Mouse (Mus musculus) left cerebral cortex, adult 8-10 months (tissue): Measurements from ENCODE around the gene Wwc2. TPM values are rescaled to one million over a fixed set of nuclear protein-coding genes. Genes with fewer than 3 reads are reported as not detected.

Source experiments
- DNase-seq, 2 experiments: peaks; one replicate each; pipeline ENCODE4 v3.0.0; 2022; ENCODE audit warnings: low spot score in 2 of 2
- total RNA-seq, 4 experiments: library from RNA; stranded (reverse); gene quantifications; 2 replicates each; pipeline ENCODE4 v1.2.4; 2022

Wwc2 gene
- total RNA-seq, 4 experiments from 2014 or later = 24.4 to 25.9 (median 24.8) TPM

DNA sequence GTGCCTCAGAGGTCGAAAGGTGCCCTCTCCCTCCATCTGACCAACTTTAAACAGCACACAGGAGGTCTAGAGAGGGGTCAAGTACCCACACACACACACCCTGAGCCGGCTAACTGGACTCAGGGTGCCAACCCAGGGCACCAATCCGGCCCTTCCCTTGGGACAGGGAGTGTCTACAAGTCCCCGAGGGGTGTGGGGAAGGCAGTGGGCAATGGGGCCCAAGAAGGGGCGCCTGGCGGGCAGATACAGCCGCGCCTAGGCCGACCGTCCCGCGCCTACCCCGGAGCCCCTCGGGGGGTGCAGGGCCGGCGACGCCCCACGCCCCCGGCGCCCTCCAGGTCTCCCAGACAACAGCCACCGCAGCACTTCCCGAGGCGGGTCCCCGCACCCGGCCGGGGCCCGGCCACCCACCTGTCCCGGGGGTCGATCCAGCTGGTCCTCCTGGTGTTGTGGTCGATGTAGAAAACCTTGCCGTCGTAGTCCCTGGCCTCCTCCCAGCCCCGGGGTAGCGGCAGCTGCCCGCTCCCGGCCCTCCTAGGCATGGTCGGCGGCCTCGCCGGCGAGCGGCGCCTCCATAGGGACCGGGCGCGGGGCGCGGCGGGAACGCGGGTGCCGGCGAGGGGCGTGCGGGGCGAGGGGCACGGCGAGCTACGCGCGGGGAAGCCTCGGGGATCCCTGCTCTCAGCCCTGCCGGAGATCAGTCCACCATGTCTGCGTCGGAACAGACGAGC lies 904 bp downstream of the Wwc2 start:
- peak in 1 of 2 experiments; percentile 23 for DNase-seq

DNA sequence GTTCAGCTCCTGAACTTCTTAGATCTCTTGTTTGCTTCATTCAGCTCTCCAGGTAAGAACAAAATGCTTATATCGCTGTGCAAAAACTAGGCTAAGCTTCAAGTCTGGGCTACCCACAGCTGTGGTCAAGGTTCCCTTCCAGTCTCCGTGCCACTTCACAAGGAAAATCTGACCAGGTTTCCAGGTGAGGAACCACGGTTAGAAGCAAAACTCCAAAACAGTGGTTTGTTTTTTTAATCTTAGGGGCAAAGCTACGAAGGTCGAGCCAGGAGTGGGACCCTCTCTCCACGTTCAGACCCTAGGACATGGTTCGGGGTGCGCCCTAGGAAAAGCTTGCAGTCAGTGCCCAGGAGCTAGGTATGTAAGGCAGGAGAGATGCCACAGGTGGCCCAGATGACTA lies 1.5 kb downstream of the Wwc2 start:
- no peak for DNase-seq

DNA sequence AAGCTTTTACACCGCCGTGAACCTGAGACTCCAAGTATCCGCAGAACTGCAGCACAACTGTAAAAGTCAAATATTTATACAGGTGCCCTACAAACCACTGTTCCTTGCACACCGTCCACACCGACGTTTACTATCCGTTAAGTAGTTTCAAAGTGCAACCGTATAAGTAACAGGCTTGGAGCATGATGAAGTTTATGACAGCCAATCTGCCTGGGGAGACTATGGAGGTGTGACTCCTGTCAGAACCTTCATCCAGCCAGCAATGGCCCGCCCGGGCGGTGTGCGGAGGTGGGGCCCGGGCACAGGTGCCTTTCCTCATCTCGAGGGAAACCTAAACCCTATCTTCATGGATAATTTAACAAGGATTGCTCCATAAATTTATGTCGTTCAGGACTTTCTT lies 2.6 kb downstream of the Wwc2 start:
- no peak for DNase-seq

DNA sequence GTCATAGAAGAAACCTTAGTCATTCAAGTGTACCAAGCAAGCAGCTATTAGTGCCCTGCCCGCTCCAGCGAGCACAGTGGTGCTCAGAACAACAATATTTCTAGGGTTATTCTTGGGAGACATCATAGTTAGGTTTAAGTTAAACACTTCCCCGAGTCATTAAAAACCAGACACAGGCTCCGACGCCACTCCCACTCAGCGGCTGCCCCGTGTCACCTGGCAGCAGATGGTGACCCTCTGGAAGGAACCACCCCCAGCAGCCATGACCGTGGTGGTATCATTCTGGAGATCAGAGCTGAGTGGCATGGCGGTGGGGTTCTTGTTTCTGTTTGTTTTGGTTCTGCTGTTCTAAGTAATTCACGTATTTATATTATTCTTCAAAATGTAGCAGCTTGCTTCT lies 5.1 kb downstream of the Wwc2 start:
- DNase-seq = no peak

DNA sequence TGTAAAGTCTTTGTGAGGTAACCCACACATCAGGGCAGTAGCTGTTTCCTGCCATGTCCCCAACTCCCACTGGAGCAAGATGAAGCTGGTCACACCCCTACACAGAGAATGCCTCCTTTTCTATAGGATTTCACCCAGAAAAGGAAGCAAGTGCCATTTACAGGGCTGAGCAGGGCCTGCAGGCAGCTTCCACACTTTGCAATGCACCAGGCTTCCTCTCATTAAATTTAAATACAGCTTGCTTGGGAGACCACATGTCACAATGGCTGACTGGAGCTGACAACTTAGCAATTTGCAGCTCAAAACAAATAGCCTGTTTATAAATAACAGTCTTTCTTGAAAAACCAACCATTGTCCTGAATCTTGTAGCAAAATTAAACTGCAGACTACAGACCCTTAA lies 5.5 kb downstream of the Wwc2 start:
- no peak for DNase-seq

DNA sequence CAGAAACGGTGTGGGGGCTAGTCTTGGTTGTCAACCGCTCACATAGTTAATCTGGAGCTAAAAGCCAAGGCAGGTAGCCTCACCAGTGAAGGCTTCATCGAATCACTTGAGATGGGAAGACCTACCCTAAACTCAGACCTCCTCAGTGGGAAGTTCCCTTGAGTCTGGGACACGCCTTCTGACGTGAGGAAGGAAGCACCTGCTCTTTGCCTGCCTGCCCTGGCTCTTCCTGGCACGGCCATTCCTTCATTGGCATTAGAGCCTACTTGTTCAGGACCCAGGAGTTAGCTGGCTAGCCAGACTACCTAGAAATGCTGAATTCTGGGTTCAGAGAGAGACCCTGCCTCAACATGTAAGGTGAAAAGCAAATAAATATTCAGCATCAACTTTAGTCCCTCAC lies 9.6 kb downstream of the Wwc2 start:
- no peak for DNase-seq

DNA sequence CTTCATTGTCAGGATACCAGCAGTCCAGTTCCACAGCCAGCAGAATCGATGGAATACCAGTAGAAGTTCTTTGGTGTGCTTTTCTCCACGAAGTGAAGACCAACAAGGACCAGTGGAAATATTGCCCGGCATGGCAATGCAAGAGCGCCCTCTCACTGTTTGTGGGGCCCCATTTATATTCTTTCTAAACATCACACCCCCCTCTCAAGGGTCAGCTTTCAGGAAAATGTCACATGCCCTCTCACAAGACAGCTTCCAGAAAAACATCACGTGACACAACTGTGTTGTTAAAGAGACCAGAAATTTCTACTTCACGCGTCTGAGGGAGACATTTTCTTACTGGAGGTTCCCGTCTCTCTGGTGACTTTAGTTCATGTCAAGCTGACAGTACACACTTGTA lies 10.8 kb downstream of the Wwc2 start:
- DNase-seq = no peak

DNA sequence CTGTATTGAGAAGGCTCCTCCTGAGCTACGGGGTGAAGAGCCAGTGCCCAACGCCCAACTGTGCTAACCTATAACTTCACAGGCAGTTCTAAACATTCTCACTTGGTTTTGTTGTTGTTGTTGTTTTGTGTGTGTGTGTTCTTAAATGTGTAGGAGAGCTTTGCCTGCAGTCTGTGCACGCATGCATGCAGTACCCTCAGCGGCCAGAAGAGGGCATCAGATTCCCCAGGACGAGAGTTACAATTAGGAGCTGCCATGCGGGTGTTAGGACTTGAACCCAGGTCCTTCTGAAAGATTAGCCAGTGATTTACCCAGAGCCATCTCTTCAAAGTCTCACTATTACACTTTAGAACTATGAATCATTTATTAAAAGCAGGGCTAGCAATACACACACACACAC lies 12.0 kb downstream of the Wwc2 start:
- DNase-seq = no peak

DNA sequence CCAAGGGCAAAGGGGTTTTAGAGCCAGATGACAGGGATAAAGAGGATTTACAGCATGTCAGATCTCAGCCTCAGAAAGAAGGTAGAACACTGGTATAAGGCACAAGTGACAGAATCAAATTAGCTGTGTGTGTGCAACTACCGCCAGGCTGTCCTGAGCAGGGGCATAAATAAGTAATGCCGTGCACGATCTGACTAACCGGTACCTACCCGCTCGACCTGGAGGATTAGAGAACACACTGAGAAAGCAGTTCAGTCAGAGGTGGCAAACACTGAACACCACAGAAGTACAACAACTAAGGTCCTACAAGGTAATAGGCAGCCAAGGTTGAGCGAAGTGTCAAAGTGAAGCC lies 15.8 kb downstream of the Wwc2 start:
- no peak for DNase-seq

DNA sequence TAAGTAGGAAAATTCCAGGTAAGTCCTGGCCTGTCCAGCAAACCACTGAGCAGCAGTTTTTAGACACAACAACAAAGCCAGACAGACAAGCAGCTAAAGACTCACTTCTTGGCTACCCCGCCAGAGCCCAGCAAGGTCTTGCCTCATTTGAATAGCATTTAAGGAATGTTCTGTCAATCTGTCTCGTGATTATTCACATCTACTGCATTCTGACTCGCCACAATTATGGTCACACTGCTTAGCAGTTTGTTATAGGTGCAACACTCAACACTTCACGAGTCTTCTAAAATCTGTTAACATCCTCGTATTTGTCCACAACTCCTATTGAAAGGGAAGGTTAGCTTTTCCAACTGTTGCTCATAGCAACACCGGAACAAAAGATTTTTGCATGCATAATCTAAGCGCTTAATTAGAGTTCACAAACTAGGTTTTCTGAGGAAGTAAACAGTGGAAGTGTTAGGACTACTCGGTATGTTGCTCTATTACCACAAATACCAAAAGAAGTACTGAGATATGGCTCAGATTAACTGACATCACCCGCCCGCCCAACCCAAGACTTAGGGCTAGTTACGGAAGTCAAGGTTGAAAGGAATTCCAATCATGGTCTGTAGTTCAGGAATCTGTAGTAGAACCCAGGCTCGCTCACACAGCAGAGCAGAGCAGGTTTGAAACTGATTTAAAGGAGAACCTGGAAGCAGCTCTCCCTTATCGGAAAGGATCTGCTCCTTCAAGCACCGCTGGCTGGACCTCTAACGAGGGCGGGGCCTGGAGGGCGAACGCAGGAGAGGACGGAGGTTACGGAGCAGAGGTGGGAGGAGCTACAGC lies 16.4 kb downstream of the Wwc2 start:
- DNase-seq = no peak

DNA sequence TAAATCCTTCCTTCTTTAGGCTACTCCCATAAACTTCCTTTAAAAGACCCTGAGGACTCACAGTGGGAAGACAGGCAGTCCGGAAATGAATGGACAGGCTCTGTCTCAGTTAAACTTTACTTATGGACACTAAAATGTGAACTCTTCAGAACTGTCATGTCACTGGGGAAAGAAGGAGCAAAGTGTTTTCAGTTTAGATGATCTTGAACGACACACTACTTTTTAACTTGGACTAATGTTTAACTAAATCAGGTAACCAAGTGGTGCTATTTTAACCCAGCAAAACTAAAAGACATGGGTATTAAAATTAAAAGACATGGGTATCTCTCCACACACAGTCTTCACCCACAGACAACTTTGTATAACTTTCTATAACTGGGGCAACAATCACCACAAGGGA lies 19.6 kb downstream of the Wwc2 start:
- no peak for DNase-seq

DNA sequence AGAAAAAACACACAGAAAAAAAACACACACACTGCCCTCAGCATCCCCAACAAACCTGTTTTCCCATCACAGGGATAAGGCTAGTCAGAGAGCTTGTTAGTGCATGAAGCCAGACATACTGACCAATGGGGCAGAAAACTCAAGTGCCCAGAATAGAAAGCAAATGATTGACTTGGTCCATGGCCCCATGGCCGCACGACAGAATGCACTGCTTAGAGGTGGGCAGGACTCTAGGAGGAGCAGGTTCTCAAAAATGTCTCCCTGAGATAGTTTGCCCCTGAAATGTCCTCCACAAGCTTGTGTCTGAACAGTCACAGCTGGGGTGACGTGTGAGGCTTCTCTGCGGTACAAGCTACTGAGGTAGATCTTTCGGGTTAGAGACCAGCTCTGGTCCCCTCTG lies 20.1 kb downstream of the Wwc2 start:
- DNase-seq = no peak

DNA sequence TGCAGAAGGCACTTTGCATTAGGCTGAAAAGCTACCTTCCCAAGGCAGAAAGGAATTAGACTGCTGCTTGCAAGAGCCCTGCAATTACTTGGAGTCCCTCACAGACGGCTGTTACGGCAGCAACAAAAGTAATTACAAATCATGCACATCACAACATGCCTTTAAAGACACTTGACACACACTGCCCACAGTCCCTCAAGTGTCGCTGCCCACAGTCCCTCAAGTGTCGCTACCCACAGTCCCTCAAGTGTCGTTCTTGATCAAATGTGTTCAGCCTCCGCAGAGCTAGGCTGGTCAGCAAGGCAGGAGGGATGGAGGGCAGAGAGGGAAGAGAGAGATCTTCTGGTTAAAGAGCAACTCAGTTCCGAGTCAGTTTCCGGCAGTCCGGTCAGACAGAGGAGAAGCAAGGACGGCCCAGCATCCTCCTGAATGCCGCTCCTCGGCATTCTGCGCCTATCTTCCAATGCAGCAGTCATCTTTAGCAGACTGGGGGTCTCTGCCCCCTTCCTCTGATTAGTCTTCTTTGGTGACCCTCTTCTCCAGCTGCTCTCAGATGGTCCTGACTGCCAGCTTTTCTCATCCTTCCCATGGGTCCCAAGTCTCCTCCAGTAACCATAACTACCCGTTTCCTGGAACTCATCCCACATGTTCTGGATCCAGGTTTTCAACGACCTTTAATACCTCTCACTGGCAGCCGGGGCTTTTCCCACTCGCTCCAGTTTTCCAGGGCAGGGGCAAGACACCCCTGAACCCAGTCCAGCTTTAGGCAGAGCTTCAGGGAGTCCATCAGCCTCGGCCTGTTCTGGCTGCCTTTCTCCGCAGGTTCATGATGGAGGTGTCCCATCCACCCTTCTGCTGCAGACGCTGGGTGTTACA lies 23.4 kb downstream of the Wwc2 start:
- DNase-seq = no peak

DNA sequence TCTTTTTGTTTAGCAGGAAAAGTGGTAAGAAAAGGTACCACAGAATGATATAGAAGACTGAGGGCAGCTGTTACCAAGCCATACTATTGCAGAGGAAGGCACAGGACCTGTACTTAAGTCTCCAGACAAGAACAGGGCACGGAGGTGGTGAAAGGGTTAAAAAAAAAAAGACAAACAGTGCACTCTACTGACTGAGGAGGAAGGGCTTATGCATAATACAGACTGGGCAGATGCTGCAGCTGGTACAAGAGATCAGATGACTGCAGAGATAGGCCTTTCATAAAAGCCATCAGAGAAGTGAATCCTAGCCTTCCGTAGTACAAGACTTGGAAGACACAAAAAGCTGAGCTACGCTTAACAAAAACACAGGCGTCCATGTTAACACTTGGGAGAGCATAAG lies 28.2 kb downstream of the Wwc2 start:
- DNase-seq = no peak

DNA sequence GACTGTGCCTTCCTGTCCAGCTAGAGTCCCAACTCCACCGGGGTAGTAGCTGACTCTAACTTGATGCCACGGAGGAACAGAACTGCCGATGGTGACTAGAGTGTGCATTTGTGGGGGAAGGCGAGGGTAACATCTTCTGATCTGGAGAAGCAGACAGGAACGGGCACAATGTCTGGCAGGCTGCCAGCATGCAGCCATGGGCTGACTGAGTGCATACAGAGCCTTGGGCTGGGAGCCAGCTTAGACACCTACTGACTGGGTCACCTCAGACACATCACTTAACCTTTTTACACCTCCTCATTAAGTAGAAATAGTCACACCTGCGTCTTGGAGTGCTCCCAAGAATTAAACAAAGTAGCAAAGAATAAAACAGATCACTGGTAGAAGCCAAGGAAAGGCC lies 28.7 kb downstream of the Wwc2 start:
- DNase-seq = peak in 1 of 2 experiments; percentile 29

DNA sequence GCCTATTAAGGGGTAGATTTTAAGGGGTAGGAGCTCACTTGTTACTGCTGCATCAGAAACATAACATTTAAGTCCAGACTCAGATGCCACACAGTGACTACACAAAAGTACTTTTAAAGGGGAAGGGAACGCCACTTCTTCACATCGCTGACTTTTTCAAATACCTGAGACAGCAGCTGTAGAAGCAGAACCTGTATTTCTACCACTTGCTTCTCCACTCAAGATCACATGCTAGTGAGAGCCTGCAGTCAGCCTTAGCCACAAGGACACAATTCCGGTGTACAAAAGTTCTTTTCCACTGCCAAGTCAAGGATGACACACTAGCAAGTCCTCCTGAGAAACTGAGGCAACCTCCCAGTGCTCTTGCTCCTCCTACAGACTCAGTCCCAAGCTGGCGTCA lies 33.2 kb downstream of the Wwc2 start:
- no peak for DNase-seq

DNA sequence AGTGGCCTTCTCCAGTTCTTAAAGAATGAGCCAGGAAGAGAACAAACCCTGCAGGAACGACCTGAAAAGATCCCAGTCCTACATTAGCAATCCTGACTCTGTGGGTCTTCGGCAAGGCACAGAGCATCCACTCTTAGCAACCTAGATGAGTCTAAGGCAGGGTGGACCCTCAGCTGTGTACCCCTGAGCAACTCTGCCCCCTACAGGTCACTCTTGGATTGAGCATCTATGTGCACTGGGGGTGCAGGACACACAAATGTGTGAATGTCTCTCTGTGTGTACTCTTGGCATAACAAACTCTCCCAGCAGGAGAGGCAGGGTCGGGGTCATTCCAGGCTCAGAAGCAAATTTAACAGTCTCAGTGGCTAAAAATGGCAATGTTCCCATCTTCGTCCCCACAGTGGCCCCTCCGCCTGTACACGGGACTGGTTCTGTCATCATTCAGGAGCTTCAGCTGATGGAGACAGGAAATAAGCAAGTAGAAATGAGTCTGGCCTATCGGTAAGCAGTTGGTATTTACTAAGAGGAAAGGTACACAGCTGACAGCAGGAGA lies 39.3 kb downstream of the Wwc2 start:
- no peak for DNase-seq

DNA sequence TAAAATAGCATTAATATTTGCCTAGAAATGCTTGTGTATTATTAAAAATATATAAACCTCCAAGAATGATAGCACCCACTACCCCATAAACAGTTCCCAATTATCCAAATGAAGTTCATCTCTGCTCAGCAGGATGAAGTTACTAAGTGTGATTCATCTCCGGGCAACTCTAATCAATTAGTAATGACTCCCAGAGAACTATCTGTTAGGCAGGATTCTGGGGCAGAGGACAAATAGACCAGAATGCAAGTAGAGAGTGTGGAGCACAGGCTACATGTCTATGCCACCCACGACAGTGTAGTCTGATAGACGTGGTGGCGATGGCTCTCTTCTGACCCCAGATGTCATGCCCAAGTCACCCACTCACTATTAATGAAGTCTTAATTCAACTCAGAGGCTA lies 41.9 kb downstream of the Wwc2 start:
- no peak for DNase-seq

DNA sequence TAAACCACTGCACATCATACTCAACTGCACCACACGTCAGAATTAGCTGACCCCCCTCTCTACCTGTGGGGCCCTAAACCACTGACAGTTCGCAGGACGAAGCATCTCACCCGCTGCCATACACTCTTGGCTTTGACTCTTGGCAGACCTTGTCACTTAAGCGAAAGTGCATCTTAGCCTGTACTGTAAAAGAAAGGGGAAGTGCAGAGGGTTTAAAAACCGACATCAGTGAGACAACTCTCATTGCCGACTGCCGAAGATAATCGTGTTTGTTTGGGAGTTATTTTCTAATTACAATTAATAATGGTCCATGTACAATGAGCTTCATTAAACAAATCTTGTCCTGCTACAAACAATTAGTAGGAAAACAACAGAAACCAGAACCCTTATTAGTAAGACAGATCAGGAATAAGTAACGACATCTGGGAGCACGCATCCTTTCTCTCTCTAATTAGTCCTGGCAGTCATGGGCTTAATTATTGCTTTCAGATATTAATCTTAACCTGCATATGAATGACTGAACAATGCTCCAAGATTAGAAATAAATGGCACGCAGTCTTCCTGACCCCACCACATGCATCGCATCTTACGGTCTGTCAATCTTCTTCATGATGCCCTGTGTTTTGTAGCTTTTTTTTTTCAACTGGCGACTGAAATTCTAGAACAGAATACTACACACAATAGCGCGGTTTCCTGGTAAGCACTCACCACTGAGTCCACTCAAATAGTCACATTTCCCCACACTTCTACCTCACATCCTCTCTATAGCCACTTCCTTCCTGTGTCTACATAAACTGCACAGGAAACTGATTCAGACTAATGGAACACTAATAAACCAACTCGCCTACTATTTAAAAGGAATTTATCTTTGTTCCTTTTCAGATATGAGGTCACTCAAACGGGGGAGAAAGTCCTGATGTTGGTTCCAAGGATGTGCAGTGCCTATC lies 42.8 kb downstream of the Wwc2 start:
- DNase-seq = no peak

DNA sequence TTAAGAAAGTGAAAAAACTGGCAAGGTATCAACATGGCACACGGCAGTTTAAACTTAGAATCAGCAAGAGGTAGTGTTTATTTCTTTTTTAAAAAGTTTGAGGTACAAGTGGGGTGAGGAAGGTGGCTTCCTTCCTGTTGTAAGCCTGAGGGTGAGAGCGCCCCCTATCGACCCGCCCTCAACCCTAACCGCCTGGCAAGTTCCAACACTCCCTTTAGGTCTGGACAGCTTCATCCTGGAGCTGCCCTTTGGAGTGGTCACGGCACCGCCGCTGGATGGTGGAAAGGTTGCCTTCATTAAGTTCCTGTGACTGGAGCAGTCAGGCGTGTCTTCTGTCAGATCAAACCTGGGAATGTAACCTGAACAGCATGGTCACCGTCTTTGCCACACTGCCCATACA lies 47.7 kb downstream of the Wwc2 start:
- DNase-seq = no peak

DNA sequence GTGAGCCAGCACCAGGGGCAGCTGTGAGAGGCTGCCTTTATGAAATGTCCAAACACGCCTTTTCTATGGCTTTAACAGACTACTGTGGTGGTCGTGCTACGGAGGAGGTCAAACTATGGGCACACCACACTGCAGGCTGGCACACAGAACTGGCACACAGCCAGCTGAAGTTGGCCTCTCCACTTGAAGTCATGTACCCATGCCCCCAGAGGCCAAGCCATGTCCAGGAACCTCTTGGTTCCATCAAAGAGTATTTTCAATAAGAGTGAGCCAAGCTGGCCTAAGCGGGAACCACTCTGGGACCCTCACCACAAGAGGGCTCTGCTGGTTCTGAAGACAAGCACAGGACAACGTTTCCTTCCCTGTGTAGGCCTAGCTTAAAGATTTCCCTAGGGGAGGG lies 49.7 kb downstream of the Wwc2 start:
- no peak for DNase-seq
